Mouse (Mus musculus) stomach, embryonic 16.5 days (tissue): ENCODE measurements around the gene Ccdc169. TPM values are rescaled to one million over a fixed set of nuclear protein-coding genes. Genes with fewer than 3 reads are reported as not detected.

Experiments used
- ATAC-seq: fragments of 200-750 bp; cut with Nextera tagmentation; 2 replicates; pipeline ENCODE4 v1.8.0; 2017; ENCODE audit warnings: moderate number of reproducible peaks, moderate TSS enrichment; ENCODE audit not compliant: insufficient read depth, low FRiP score
- H3K27ac ChIP-seq: fragments of 300-500 bp; sonication (generic); 2 replicates; pipeline ENCODE4 v1.5.1; 2014; ENCODE audit warnings: low read length
- H3K27me3 ChIP-seq: fragments of 300-500 bp; sonication (generic); 2 replicates; pipeline ENCODE4 v1.6.1; 2014; ENCODE audit warnings: low read length, control low read depth, mixed read lengths; ENCODE audit not compliant: control insufficient read depth, insufficient read depth
- H3K36me3 ChIP-seq: fragments of 300-500 bp; sonication (generic); 2 replicates; pipeline ENCODE4 v1.6.1; 2014; ENCODE audit warnings: low read length; ENCODE audit not compliant: control insufficient read depth, insufficient read depth
- H3K4me1 ChIP-seq: fragments of 300-500 bp; sonication (generic); 2 replicates; pipeline ENCODE4 v1.6.1; 2014; ENCODE audit warnings: low read length, control low read depth, mixed read lengths; ENCODE audit not compliant: control insufficient read depth, insufficient read depth
- H3K4me2 ChIP-seq: fragments of 300-500 bp; sonication (generic); 2 replicates; pipeline ENCODE4 v1.6.1; 2014; ENCODE audit warnings: low read depth, low read length, mixed read lengths
- H3K4me3 ChIP-seq: fragments of 300-500 bp; sonication (generic); replicated peaks from 2 replicates; pipeline ENCODE4 v1.5.1; 2014; ENCODE audit warnings: mild to moderate bottlenecking, low read length
- H3K9ac ChIP-seq: fragments of 300-500 bp; sonication (generic); 2 replicates; pipeline ENCODE4 v1.6.1; 2014; ENCODE audit warnings: low read length
- H3K9me3 ChIP-seq: fragments of 300-500 bp; sonication (generic); replicated peaks from 2 replicates; pipeline ENCODE4 v1.6.1; 2016; ENCODE audit warnings: low read length, control low read depth; ENCODE audit not compliant: control insufficient read depth
- WGBS: fragments of 180-500 bp; shearing (Covaris S2); extraction: QIAGEN DNeasy Blood & Tissue Kit; methylation state at CpG from one replicate; pipeline ENCODE4 v1.1.7; 2014; 5-methylcytosine and 5-hydroxymethylcytosine counted together
- polyA plus RNA-seq: library from polyadenylated mRNA; unstranded; fragments of >200 nt; fragmentation: Nextera tagmentation; extraction: Ambion mirVana; gene quantifications from 2 replicates; pipeline ENCODE4 v1.2.1, GENCODE M21; 2015

Gene Ccdc169
- polyA plus RNA-seq, 1 experiment from 2014 or later: not detected

DNA sequence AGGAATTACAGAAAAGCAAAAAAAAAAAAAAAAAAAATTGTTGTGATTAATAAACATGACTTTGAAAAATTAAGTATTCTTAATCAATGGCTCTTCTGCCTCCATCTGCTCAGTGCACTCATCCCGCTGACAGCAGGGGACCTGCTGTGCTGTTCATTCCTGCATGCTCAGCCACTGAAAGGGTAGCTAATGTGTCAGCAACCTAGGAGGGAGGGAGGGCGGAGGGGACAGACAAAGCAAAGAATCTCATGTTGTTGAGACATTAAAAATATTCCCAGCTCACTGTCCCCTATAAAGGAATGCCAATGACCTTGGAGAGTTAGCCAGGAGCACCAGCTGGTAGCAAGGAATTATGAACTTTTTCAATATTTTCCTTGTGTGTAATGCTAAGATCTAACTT, 39.1 kb upstream of the Ccdc169 start:
- WGBS: 78% methylated on average over 2 of the region's 2 CpGs
- Histone ChIP-seq H3K4me3 (no peak overlapping the region), H3K4me2 (no peak overlapping the region), H3K4me1 (0 out of 2 replicates have a peak, but pooled peaks cover 4% of the 10 kb centered on the region), H3K36me3 (no peaks in the 10 kb centered on the region), H3K9me3 (no peaks in the 10 kb centered on the region), H3K27ac (no peak overlapping the region), H3K27me3 (no peaks in the 10 kb centered on the region), H3K9ac (no peak overlapping the region)
- no peak for ATAC-seq

DNA sequence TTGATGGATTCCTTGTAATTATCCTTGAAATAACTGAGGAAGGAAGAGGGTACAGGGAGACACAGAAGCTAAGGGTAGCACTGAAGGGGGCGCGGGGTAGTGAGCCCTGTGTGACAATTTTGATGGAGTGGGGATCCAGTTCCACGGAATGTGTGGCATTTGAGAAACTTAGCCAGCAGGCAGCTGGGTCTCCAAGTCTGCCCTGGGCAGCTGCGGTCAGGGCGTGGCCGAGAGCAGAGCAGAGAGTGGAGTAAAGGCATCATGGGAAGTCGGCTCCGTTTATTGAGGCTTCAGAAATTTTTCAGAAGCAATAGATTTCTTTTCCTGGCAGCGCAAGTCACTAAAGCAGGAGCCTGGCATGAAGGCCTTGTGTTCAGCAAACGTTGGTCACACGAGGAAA, 38.1 kb upstream of the Ccdc169 start:
- Histone ChIP-seq H3K4me1 (0 out of 2 replicates have a peak, but pooled peaks cover 4% of the 10 kb centered on the region), H3K27ac (no peak overlapping the region), H3K9me3 (no peaks in the 10 kb centered on the region), H3K9ac (no peak overlapping the region; the same call in 1 of the 2 replicates), H3K4me3 (no peak overlapping the region), H3K36me3 (no peaks in the 10 kb centered on the region), H3K4me2 (no peak overlapping the region), H3K27me3 (no peaks in the 10 kb centered on the region)
- no peak for ATAC-seq
- 55% methylated on average over 11 of the region's 11 CpGs for WGBS

DNA sequence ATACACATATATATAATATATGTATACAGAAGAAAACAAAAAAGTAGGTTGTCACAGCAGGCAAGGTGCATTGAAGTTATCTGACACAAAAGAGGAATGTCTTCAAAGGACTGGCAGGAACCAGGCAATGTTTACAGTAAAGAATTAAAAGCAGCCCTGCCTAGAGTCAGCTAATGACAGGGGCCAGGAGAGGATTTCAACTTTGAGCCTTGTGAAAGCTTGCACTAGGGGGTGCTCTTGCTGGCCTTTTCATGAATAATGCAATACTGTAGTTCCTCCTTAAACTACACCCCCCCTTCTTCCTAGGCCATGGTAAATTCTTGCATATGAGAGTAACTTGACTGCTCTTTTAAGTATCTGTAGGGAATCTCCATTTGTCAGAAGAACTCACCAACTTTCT, 36.0 kb upstream of the Ccdc169 start:
- no peaks in the 10 kb centered on the region for H3K27me3 ChIP-seq
- 0 out of 2 replicates have a peak, but pooled peaks cover 4% of the 10 kb centered on the region for H3K4me1 ChIP-seq
- no peak overlapping the region for H3K4me2 ChIP-seq
- H3K4me3 ChIP-seq: no peak overlapping the region
- no peak for ATAC-seq
- no peaks in the 10 kb centered on the region for H3K9me3 ChIP-seq
- H3K27ac ChIP-seq: no peak overlapping the region
- H3K36me3 ChIP-seq: no peaks in the 10 kb centered on the region
- no peak overlapping the region for H3K9ac ChIP-seq

DNA sequence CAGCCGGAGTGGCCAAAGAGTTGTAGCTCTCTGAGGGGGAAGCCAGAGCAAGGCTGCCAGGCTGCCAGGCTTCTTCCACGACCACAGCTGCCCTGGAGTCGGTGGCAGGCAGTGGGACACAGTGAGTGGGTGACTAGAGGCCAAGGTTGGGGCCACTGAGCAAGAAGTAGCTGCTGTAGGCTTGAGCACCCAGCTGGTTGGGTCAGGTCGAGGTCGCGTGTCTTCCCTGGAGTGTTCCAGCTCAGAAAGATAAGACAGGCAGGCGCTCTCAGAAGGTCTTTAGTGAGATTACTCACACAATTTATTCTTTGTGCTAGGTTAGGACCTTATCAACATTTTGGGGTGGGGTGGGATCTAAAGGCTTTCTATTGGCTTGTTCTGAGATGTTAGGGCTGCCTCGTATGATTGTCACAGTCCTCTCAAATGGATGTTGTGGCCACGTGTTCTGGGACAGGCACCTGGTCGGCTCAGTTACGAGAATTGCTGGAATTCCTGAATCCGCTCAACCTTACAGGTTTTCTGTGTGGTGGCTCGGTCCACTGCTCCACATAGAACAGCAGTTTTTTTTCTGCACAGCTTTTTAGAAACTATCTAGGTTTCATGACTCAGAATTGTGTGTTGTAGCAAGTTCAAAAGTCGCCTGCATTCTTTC, 31.6 kb upstream of the Ccdc169 start:
- Histone ChIP-seq H3K4me3 (no peak overlapping the region), H3K36me3 (no peaks in the 10 kb centered on the region), H3K9me3 (no peaks in the 10 kb centered on the region), H3K27ac (no peak overlapping the region), H3K27me3 (no peaks in the 10 kb centered on the region), H3K9ac (no peak overlapping the region), H3K4me1 (no peaks in the 10 kb centered on the region), H3K4me2 (no peak overlapping the region)
- WGBS: 69% methylated on average over 14 of the region's 14 CpGs
- ATAC-seq: no peak

DNA sequence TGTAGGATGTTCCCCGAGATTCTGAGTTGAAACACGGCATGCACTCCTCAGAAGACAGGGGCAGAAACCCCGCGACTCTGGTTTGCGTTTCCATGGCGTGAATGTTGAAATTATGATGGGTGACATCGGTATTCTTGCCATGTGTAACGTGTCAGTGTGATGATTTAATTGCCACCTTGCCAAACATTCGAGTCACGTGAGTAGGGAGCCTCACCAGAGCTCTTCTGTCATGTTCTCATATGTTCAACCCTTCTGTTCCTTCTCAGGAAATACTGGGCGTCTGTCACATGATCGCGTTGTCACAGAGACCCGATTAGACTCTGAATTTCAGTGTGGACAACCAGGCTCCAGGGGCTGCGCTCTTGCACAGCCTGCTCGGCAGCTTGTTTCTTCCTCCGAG, 31.1 kb upstream of the Ccdc169 start:
- 79% methylated on average over 17 of the region's 17 CpGs for WGBS
- ATAC-seq: no peak
- H3K27me3 ChIP-seq: no peaks in the 10 kb centered on the region
- H3K9ac ChIP-seq: no peak overlapping the region
- no peaks in the 10 kb centered on the region for H3K36me3 ChIP-seq
- no peak overlapping the region for H3K4me3 ChIP-seq
- H3K4me1 ChIP-seq: no peaks in the 10 kb centered on the region
- no peak overlapping the region for H3K27ac ChIP-seq
- H3K9me3 ChIP-seq: no peaks in the 10 kb centered on the region
- H3K4me2 ChIP-seq: no peak overlapping the region

DNA sequence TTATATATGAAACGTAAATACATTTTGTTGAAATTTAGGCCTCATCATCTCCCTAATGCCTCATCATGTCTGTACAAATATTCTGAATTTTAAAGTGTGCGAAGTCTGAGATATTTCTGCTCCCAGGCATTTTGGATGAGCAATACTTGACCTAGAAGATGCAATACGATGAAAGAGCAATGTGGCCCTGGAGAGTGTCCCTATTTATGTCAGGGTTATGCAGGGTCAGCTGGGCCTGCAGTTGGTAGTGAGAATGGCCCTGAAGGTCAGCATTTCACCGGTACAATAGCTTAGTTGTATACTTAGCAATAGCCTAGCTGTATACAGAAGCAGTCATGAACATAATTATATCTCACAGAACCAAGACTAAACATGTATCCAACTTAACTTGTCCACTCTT, 28.0 kb upstream of the Ccdc169 start:
- Histone ChIP-seq H3K27me3 (no peaks in the 10 kb centered on the region), H3K4me3 (no peak overlapping the region), H3K4me2 (no peak overlapping the region), H3K9me3 (no peaks in the 10 kb centered on the region), H3K4me1 (peaks cover 11% of the 10 kb centered on the region), H3K27ac (no peak overlapping the region), H3K9ac (no peak overlapping the region), H3K36me3 (no peaks in the 10 kb centered on the region)
- no peak for ATAC-seq
- 65% methylated on average over 4 of the region's 4 CpGs for WGBS

DNA sequence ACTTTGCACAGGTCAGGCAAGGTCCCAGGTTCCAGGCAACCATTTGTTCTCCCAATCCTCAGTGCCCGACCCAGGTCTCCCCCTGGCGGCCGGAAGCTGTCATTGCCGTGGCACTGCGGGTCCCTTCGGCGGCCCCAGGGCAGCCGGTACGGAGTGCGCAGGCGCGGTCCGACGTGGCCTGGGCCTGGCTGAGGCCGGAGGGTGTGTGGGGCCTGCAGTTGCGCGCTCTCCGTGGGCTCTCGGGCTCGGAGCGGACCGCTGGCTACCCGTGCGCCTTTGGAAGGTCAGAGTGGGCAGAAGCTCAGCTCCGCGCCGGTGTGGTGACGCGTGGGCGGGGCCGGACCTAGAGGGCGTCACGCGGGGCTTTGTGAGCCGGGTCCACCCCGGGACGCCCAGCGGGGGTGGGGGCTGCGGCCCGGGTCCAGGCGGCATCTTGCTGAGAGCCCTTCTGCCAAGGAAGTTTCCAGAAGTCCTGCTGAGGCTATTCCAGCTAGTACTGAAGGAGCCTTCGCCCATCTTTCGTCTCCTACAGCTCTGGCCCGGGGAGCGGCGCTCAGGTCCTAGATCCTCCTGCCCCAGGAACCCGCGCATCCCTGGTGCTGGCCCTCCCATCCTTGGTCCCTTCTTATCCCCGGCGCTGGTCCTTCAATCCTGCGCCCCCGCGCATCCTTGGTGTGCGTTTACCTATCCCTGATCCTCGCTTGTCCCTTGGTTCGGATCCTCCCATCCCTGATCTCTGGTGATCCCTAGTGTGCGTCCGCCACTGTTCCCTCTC, 25.0 kb upstream of the Ccdc169 start, which contains the start of gene Spg20:
Spg20 (plus strand) TSS at position 174 of the 775 bp plus-strand sequence.
- H3K4me1 ChIP-seq: peaks cover 17% of the 10 kb centered on the region
- H3K9ac ChIP-seq: peak within 1 kb of the TSS; percentile 88
- no peaks in the 10 kb centered on the region for H3K9me3 ChIP-seq
- H3K27me3 ChIP-seq: no peaks in the 10 kb centered on the region
- peak within 1 kb of the TSS; percentile 83 for H3K27ac ChIP-seq
- peaks cover 4% of the 10 kb centered on the region; the same call in 1 of the 2 replicates for H3K36me3 ChIP-seq
- ATAC-seq: peak; percentile 95
- under 1% methylated on average over 57 of the region's 58 CpGs for WGBS
- H3K4me3 ChIP-seq: peak within 1 kb of the TSS; percentile 69
- peak within 1 kb of the TSS; percentile 84 for H3K4me2 ChIP-seq

DNA sequence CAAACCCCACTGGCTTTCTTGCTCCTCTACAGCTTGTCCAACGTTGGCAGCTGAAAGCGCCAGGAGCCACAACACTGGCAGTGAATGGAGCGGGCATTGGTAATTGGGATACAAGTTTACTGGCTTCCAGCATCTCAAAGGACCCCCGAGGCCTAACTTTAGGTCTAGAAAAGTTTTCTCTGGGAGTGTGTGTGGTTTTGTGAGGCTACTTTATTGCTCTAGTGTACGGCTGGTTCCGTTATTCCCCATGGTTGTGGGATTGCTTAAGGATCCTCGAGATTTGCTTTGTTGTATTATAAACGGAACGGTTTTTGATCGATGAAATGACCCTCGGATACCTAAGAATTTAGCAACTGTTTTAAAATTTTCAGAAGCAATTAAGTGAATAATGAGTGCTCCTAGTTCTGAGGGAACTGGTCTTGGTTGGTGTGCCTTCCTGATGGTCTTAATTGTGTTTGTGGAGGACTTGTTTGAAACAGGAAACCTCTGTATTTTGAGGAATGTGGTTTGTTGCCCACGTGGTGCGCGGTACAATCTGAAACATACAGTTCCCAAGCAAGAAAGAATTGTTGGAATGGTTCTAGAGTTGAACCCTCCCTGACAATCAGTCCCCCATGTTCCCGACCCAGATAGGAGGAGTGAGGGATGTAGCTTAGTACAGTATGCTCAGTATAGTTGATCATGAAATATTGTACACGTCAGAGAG, 24.3 kb upstream of the Ccdc169 start:
- no peak; the same call in 1 of the 2 replicates for ATAC-seq
- H3K27me3 ChIP-seq: no peaks in the 10 kb centered on the region
- WGBS: 27% methylated on average over 16 of the region's 16 CpGs
- H3K4me2 ChIP-seq: peak overlapping the region; percentile 84
- H3K4me1 ChIP-seq: peaks cover 17% of the 10 kb centered on the region
- H3K36me3 ChIP-seq: peaks cover 12% of the 10 kb centered on the region
- H3K4me3 ChIP-seq: peak overlapping the region; percentile 69
- peak overlapping the region; percentile 88 for H3K9ac ChIP-seq
- H3K9me3 ChIP-seq: no peaks in the 10 kb centered on the region
- peak overlapping the region; percentile 83 for H3K27ac ChIP-seq
